Mouse (Mus musculus) erythroblast, embryonic 14.5 days (primary cell): Measurements from ENCODE around the gene Fntb.

Experiments used
- GATA1 ChIP-seq: IDR thresholded peaks from 2 replicates; pipeline ENCODE4 v1.6.1; 2012; ENCODE audit warnings: low read length, inconsistent platforms, mixed read lengths
- TAL1 ChIP-seq: IDR thresholded peaks from 3 replicates; pipeline ENCODE4 v1.6.1; 2012; ENCODE audit warnings: low read length, inconsistent platforms, mixed read lengths

DNA sequence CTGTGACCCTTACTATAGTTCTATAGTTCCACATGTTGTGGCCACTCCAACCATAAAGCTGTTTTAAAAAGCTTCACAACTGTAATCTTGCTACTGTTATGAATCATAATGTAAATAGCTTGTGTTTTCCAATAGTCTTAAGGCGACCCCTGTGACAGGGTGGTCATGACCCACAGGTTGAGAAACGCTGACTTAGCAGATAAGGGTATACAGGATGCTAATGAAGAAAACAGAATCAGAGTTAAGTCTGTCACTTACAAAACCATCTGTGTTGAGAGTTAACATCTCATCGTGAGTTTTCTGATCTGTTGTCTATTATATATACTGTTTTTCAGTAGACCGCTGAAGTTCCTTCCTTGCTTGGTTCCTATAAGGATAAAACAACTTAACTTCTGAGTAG, 73.9 kb downstream of the Fntb start:
- TF ChIP-seq GATA1 (no peak), TAL1 (no peak)
